Mouse (Mus musculus): ENCODE data around the gene Top2a.

Gene Top2a

DNA sequence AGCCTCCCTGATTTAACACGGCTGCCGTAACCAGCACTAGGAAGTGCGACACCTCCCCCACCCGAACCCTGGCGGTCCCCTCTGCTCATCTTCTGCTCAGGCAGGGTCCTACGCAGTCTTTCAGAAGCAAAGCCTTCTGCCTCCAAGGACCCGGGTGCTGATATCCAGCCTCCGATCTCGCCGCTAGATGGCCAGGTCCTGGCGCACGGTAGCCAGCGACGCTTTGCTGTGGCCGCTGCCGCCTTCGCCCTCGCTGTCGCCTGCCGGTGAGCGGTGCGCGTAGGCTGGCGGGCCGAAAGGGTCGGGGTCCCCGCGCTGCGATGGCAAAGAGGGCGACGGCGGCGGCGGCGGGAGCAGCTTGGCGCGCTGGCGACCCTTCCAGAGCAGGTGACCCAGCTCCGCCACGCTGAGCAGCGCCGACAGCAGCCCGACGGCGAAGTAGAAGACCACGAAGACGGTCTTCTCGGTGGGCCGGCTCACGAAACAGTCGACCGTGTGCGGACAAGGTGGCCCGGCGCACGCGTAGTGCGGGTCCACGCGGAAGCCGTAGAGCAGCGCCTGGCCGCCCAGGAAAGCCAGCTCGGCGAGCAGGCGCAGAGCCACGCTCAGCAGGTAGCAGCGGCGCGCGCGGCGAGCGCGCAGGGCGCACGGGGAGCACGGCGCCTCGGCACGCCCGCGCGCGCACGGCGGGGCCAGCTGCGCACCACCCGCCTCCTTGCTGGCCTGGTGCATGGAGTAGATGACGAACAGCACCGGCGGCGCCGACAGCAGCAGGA lies 41.8 kb downstream of the Top2a start:
- peak; percentile 85 for DNase-seq (ENCODE audit: low spot score)

DNA sequence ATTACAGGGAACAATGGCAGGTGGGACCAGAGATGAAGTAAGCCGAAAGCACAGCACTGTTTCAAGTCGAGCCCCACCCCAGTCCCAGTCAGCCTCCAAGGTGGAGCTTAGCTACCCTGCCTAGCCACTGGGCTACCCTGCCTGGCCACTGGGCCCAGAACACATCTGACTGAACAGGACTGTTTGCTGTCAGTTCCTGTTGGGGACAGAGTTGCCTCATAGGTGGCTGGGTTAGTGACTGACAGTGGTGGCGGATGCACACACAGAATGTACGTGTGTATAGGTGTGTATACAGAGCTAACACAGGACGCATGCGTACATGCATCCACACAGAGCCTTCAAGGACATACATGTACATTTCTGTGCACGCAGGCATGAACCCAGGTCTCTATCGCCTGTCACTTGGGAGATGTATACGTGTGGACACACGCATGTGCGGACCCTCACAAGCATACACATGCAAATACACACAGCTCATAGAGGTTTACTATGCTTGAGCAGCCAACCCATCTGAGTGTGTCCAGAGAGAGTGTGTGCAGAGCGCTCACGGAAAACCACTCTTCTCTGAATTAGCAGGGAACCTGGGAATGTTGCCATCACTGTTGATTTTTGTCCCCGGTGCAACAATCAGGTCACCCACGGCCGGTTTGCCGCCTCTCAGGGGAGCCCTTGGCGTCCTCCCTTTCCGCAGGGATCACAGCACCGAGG lies 42.5 kb downstream of the Top2a start:
- no peak for DNase-seq (ENCODE audit: low spot score)

DNA sequence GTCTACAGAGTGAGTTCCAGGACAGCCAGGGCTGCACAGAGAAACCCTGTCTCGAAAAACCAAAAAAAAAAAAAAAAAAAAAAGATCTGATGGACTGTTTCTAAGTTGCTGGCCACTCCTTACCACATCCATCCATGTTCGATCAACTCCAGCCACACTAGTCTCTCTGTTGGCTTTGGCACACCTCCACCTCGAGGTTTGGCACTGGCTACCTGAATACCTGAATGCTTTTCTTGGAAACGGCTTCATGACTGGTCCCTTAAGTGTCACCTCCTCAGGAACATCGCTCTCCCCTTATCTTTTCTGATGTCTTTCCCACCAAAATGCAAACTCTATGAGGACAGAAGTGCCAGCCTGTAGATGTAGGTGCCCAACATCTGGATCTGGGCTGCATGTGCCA lies 44.6 kb downstream of the Top2a start:
- no peak for DNase-seq (ENCODE audit: low spot score)

DNA sequence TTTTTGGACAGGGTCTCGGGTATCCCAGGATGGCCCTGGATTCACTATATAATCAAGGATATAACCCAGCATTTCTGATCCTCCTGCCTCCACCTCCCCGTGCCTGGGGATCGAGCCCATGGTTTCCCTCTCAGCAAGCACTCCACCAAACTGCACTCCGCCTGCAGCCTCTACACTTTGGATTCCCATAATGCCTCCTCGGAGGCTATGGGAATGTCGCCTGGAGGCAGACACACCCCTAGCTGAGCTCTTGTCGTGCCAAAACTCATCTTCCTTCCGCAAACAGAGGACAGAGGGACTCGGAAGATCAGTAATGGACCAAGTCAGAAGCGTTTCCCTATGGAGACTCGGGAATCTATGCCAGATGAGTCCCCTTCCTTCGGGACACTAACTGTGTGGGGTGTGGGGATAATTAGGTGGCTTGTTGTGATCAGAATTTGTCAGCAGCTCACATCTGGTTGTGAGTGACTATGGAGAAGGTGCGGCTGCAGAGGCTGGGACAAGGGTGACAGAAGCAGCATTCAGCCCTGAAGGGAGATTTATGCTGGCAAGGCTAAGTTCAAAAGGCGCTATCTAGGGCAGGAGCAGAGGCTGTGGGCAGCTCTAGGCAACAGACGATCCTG lies 45.4 kb downstream of the Top2a start:
- no peak for DNase-seq (ENCODE audit: low spot score)

DNA sequence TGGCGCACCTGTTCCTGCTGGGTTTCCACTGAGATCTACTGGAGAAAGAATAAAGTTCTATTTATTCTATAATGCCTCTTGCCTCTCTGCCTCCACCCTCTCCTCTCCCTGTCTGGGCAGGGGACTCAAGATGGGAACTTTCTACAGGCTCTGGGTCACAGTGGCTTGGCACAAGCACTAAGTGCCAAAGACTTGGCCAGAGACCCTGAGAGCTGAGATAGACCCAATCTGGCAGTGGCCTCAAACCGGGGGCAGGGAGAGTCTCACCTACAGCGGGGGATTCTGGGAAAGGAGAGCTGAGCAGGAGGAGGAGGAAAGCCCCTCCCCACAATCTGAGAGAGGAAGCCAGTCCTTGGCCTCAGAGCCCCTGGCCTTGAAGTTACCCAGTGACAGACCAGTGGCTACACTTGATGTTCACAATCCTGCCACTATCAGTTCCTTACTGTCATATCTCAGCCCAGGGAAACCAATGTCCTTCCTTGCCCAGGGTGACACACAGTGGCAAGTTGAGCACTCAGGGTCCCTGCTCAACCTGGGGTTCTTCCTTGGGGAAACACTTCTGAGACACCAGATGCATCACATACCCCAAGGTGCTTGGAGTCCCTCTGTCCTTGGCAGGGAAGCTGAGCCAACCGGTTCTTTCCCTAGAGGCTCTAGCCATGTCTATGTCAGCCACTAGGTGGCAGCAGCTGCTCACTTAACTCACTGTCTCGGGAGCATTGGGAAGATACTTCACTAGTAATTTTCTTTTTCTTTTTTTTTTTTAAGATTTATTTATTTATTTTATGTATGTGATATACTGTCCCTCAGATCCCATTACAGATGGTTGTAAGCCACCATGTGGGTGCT lies 48.9 kb downstream of the Top2a start:
- peak; percentile 91 for DNase-seq (ENCODE audit: low spot score)

DNA sequence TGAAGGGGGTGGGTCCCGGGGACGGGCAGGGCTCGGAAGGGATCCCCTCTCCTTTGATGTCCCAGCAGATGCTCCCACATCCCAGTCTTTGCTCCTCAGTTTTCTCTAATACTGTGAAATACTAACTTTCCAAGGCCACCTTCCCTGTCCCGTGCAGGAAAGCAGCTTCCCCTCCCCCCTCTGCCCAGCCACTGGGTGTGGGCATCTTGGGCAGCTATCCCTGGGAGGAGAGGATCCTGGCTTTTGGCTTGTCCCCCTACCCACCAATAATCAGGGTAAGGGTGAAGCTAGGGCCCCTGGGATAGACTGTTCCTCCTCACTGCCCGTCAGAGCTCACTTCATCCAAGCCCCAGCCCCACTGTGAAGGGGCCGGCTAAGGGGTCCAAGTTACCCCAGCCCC lies 49.8 kb downstream of the Top2a start:
- no peak for DNase-seq (ENCODE audit: low spot score)

DNA sequence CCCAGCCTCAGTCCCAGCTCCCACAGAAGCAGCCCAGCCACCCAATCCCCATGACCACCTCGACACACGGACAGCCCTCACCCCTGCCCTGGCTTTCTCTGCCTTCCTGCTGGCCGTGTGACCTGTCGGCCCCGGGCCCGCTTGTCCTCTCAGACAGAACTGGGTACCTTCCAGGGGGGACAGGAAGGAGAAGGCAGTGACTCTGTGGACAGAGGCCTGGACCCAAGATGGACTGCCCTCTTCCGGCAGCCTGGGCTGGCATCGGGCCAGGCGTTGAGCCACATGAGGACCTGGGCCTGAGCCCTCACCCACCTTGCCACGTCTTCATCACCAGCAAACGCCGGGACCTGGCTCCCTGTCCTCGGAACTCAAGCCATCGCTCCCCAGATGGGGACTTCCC lies 50.4 kb downstream of the Top2a start:
- DNase-seq (ENCODE audit: low spot score) = no peak

DNA sequence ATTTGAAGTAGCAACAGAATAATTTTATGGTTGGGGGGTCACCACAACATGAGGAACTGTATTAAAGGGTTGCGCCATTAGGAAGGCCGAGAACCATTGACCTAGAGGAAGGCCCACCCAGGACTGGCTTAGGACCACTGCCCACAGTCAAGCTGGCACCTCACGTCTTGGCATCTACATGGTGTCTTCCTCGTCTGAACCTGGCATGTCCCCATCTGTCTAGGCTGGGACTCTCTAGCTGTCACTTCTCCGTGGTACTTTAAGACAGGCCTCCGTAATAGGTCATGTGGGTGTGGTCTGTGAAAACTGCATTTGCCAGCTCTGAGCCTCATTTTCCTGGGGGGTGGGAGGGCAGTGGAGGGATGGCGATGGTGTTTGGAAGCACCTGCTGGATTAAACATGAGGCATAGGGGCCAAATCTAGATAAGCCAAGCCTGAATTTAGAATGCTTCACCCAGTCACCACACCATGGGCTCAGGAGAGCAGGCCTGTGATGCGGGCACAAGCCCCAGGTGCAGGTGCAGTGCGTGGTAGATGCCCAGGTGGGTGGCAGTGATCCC lies 51.1 kb downstream of the Top2a start:
- no peak for DNase-seq (ENCODE audit: low spot score)

DNA sequence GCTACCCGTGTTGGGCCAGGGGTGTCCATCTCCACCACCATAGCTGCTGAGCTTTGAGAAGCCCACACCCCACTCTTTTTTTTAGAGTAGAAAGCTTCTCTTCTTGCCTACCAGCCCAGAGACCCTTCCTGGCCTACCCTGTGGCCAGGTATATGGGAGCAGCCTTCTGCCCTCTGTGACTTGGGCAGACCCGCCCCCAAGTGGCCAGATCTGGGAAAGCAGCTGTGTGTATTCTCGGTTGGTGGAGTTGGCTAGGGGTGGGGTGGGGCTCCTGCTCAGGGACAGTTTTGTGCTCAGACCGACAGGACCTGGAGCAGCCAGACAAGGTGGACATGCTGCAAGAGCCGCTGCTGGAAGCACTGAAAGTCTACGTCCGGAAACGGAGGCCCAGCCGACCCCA lies 51.8 kb downstream of the Top2a start:
- peak; percentile 90 for DNase-seq (ENCODE audit: low spot score)

DNA sequence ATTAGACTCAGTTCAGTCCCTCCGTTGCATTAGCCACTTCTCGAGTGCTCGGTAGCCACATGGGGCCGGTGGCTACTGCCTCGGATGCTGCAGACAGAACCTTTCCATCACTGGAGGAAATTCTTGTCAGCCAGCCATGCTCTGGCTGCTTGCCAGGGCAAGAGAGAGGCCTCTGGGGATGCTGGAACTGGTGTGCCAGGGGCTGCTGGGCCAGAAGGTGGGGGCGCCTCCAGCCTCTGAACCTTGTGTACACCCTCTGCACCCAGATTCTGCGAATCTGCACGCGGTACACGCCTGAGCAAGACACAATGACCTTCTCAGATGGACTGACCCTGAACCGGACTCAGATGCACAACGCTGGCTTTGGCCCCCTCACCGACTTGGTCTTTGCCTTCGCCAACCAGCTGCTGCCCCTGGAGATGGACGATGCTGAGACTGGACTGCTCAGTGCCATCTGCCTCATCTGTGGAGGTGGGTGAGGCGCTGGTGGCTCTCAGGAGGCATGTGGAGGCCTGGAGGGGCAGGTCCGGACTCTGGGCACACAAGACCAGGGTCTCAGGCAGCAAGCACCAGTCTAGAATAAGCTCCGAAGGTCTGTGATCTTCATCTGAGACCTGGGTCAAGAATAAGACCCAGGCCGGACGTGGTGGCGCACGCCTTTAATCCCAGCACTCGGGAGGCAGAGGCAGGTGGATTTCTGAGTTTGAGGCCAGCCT lies 52.5 kb downstream of the Top2a start:
- no peak for DNase-seq (ENCODE audit: low spot score)

DNA sequence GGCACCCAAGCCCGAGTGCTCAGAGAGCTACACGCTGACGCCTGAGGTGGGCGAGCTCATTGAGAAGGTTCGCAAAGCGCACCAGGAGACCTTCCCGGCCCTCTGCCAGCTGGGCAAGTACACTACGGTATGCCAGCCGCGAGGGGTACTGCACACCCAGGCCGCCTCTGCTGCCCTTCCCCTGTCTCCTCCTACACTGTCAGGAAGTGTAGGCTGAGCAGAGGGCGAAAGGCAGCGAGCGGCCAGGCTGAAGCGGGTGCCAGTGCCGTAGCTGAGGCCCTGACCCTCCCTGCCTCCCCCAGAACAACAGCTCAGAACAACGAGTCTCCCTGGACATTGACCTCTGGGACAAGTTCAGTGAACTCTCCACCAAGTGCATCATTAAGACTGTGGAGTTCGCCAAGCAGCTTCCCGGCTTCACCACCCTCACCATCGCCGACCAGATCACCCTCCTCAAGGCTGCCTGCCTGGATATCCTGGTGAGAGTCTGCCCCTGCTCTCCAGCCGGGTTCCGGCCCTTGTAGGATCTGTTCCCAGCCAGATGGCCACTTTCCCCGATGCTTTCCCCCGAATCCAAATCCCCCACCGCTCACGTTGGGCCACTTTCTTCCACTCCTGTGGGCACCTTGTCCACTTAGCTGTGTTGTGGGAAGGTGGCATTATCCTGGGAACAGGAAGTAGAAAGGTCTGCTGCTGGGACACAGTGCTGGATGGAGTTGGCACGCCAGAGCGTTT lies 53.6 kb downstream of the Top2a start:
- DNase-seq (ENCODE audit: low spot score) = no peak

DNA sequence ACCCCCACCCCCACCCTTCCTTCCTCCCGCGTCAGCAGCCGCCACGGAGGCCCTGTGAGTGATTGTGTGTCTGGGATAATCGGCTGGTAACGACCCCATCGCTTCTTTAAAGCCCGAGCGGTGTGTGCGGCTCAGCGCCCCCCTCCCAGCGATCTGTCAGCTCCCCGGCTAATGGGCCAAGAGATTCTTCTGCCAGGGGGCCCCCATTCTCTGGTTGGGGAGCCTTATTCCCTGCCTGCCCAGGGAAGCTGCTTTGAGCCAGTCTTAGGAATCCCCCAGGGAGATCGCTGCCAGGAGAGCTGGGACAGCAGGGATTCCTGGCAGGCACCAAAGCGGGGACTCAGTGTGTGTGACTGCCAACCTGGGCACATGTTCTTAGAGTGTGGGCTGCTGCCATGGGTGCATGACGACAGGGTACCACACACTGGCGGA lies 54.5 kb downstream of the Top2a start:
- peak; percentile 59 for DNase-seq (ENCODE audit: low spot score)

DNA sequence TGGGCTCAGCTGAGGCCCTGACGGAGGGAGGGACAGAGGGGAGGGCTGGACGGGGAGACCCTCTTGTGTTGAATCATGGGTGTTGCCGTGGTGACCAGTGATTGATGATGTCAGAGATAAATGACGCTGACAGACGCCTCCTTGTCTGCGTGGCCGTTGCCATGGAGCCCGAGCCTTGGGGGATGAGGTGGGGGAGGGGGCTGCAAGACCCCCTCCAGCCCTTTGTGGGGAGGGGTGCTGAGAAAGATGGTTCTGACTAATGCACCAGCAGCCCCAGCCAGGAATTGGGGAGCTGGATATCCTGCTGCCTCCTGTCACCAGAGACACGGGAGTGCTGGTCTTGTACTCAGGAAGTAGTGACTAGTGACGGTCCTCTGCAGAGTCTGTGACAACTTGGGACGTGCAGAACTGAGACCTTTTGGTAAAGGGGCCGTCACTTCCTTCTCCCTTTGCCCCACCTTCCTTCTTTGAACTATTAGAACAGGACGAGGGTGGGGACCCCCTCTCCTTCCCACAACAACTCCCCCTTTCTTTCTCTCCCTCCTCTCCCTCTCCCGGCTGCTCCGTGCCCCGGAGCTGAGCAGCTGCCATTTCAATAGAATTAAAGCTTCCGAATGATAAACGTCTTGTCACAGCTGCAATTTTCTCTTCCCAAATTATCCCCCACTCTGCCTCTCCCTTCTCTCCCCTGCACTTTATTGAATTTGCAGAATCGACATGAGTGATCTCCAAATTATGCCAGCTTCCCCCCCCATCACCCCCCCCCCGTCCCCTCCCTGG lies 55.1 kb downstream of the Top2a start:
- DNase-seq (ENCODE audit: low spot score) = peak; percentile 67

DNA sequence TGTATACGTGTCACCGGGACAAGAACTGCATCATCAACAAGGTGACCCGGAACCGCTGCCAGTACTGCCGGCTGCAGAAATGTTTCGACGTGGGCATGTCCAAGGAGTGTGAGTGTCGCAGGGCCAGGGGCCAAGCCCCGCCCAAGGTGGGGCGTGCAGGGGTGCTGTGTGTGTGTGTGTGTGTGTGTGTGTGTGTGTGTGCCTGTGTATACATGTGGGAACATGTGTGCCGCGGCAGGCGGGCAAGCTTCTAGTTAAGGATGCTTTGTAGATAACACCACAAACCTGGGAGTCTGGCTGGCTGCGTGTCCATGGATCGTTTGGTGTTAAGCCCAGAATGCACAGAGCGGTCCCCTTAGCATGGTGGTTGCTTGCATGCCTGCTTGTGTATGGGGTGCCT lies 55.9 kb downstream of the Top2a start:
- no peak for DNase-seq (ENCODE audit: low spot score)

DNA sequence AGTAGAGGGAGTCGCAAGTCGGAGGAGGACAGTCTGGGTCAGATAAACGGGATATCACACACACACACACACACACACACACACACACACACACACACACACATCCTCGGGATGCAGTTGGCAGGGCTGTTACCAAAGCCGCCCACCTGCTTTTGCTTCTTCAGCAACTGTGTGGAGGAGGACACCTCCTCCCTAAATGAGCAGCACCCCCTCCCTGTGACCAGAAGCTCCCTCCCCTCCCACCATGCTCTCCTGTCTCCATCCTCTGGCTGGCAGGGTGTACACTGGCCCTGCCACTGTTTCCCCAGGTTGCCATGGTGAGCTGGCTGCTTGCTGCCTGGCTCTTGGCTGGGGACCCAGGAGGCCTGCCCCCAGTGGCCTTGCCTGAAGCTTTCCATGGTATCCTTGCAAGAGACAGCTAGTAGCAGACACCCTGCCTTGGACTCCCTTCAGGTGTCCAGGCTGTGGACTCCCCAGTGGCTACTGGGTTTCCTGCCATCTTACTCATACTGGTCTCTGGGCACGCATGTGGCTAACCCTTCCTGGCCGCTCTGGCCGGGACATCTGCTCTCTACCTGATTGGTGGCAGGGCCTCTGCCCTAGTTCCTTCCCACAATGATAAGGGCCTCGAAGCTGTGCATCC lies 57.4 kb downstream of the Top2a start:
- peak; percentile 74 for DNase-seq (ENCODE audit: low spot score)

DNA sequence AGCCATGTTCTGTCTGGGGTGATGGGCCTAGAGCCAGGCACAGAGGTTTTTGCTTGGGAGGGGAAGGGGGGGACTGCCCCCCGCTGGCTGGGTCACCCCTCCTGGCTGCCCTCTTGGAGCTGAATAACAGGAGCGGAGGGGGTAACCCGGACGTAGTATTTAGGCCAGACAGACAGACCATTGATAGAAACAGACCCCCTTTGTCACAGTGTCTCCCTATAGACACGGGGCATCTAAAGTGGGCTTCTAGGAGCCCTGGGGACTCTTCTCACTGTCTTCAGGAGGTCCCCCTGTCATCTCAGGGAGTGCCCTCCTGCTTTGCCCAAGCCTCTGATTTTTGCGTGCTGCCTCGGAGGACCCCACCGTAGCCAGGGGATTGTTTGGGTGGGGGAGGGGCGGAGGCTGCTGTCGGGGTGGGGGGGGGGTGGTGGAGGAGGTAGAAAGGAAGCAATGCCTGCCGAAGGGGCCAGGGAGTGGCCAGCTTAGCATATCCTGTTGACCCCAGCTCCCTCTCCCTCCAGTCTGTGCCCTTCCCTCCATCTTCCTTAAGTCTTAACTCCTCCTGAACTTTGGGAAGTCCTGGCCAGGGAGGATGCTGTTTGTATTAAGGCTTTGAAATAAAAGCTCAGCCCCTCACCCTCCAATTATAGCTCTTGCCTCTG lies 58.4 kb downstream of the Top2a start:
- DNase-seq (ENCODE audit: low spot score) = peak; percentile 37

DNA sequence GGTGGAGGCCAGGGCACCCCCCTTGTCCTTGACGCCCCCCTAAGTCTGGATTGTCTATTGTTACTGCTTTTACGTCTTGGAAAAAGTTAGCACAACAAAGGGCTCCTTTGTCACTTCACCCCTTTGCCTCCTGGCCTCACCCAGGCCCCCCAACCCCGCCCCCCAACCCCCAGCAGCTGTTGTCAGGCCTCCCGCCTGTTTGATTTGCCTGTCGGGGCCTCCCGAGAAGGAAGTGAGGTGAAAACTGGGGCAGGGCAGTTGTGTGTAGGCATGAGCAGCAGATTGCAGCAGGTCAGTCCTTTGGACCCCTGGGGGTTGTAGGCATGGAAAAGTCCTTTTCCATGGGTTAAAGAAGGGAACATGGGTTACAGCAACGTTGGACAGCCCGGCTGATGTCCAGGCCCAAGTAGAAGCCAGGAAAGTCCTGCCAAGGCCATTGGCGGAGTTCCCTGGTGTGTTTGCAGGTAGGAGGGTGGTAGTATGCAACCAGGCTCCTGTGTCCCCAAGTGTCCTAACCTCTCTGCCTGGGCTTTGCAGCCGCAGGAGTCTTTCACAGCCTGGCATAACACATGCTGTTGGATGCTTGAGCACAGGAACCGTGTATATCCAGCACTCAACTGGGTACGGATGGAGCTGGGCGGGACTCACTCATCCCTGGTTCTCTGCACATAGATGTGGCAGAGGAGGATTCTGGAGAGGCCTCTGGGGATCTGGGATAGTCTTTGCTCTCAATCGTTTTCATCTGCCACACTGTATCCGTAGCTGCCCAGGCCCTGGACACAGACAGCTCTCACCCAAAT lies 59.2 kb downstream of the Top2a start:
- peak; percentile 47 for DNase-seq (ENCODE audit: low spot score)

DNA sequence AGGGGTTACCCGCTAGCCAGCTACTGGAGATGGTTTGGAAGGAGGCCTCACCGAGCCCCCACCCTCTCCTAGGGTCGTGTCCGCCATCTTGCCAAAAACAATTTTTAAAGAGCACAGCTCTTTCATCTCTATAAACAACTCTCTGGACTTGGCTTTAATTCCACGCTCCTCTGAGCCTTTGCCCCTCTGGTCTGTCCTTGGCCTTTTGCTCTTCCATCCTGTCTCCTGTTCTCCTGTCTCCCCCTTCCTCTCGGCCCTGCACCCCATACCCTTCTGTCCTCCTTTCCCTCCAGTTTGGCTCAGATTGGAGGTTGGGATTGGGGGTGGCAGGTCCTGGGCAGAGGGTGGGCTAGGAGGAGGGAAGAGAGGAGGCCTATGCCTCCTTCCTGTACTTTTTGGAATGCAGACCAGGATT lies 59.8 kb downstream of the Top2a start:
- DNase-seq (ENCODE audit: low spot score) = no peak
